Mouse (Mus musculus) kidney, adult 18-20 months (tissue): Measurements from ENCODE around the gene Hs1bp3.

Experiments
- DNase-seq: peaks from one replicate; pipeline ENCODE4 v3.0.0; 2021

Gene Hs1bp3

DNA sequence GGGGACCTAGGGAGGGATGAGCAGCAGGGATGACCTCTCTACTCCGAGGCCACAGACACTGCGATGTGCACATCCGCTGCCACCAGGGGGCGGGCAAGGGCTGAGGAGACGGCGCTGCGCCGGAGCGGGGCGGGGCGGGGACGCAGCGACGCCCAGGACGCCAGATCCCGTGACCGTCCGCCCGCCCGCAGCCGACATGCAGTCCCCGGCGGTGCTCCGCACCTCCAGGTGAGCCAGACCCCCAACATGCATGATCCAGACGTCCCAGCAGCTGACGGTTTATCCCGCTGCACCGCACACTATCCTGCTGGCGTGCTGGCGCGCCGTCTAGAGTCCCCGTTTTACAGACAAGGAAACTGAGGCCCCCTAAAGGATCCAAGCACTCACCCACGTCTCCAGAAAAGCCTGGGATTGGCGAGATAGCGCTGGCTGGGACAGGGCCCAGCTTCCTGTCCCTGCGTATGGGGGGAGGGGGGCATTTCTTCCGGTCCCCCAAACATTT, at the start of gene Hs1bp3:
Hs1bp3 (plus strand) TSS at position 163 of the 502 bp plus-strand sequence.
- peak; percentile 88 for DNase-seq

DNA sequence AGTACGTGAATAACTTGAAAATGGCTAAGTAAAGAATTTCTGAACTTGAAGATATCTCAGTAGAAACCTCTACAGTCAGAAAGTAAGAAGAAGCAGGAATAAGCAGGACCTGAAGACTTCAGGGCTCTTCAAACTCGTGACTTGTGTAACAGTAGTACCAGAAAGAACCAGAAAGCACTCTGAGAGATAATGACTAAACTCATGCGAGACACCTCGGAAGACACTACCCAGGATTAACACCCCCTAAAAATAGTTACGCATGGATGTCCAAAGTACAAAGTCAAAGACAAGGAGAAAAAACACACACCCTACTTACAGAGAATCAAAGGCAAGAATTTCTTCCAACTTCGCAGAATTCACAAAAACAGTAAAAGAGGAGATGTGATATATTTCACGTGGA, 46.9 kb upstream of the Hs1bp3 start:
- no peak for DNase-seq

DNA sequence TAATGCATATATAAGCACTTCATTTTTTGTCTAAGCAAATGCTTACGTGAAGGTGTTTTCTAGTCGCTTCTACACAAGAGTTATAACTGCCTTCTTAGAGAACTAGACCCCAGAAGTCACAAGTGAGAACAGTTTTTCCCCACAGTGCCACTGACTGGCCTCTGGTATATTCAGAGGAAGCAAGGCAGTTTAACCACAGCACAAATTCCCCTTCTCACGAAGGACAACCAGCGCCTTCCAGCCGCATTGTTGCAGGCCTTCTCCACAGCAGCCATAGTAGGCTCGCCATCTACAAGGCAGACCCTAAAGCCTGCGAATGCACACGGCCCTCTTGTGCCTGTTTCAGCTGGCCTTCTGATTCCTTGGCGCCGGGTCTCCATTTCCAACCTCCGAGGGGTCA, 43.6 kb upstream of the Hs1bp3 start:
- DNase-seq: no peak

DNA sequence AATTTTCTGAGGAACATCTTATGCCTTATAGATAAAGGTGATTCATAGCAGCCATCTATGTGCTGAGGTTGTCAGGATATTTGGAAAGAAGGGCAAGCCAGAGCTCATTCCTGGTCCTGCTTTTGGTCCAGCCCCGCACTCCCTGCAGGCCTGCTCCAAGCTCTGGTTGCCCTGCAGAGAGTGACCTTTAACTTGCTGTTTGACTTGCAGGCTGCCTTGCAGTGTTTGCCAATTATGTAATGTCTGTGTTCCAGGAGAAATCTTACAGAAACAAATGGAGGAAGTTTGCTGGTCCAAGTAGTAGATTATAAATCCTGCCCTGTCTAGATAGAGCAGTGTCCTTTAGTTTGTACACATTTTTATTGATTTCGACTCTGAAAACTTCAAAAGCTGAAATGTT, 41.8 kb upstream of the Hs1bp3 start:
- no peak for DNase-seq

DNA sequence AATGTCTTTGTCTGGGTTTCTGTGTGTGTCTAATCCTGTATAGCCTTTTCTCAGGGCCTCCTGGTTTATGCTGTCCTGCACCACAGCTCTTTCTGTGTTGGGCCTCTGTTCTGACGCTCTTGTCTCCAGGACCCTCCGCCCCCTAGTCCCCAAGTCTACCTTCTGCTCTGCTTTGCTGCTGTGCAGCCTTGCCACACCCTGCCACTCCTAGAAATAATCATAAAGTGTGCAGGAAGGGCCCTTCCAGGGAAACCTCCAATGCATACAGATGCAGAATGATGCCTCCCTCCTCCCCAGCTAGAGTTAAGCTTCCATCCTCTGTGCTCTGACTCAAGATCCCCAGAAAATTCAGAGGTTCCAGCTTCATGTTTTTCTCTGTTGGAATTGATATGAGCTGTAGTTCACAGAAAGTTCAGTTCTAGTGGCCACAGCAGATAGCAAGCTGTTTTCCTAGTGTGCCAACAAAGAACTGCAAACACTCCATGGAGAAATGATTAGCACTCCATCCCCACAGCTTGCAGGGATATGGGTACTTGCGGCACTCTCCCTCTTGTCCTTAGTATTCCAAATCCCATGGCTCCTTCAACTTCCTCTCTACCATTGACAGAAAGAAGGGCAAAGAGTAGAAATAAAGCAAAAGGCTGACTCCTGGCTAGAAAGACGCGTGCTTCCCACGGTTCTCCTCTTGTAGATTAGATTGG, 39.6 kb upstream of the Hs1bp3 start:
- DNase-seq: no peak

DNA sequence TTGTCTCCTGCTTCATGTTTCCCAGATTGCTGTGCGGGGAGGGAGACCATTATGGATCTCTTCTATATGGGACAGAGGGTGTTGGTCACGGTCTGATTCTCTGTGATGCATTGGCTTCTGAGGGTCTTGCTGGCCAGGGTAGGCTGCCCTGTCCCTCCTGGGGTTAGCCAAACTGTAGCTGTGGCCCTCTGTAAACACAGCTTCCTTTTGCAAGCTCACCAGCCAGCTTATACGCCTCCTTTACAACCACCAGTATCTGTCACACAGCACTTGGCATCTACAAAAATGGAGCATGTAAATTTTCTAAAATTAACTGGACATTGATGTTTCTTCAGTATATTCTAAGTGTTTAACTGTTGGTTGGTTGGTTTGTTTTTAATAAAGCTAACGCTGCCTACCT, 37.8 kb upstream of the Hs1bp3 start:
- DNase-seq: no peak

DNA sequence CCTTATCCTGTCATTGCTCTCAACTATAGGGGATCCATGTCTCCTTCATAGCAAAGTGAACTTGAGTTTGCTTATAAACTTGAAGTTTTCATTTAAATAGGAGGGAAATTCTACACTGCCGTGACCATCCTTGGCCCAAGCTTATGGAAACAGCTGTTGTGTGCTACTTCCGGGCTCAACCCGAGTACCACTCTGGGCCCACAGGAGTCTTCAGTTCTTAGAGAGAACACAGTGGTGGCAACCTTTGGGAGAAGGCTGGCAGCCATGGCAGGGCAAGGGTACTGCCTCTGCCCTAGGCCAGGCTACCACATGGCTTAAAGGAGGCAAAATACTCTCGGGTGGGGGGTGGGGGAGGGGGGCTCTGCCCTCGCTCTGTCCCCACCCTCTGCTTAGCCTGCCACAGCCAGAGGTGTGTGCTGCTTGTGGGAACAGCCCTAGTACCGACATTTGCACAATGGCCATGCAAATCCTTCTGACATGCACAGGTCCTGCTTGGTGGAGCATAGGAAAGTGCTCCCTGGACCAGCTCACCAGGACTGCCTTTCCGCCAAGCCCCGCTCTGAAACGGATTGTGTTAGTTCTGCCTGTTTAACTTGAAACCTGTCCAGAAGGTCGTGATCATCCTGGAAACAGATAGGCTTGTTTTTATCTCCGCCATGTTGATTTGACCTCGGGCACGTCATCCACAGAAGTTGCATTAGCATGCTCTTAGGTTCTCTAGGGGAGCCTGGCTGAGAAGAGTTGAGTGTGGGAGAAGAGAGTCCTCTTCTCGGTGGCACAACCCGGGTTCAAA, 31.8 kb upstream of the Hs1bp3 start:
- DNase-seq: no peak

DNA sequence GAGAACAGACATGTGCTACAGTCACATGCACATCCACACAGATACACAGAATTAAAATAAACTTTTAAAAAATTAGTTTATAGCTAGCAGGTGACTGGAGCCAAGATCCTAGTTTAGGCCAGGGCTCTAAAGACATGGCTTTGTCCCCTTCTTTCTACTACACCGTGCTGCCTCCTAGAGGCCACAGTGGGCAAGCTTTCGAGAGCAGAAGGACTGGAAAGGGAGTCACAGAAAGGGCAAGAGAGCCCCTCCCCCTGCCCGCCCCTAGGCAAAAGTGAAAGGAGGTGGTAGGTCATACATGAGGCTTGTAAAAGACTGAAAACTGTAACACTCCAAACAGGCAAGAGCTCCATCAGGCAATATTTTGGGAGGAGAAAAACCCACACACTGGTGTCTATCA, 25.3 kb upstream of the Hs1bp3 start:
- DNase-seq: no peak

DNA sequence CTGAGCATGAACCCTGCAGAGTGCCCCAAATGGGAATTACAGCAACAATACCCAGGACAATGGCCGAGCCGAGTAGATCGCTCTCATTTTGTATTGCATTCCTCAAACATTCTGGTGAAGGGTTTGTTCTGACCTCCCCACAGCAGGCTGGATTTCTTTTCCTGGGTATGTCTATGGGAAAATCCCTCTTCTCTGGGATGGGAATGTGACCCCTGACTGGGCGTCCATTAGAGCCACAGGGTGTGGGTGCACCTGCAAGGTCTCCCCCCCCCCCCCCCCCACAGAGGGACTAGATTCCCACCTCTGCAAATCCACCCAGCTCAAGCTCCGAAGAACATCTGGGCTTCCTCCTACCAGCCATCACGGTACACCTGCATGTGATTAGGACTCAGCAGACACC, 24.1 kb upstream of the Hs1bp3 start:
- no peak for DNase-seq

DNA sequence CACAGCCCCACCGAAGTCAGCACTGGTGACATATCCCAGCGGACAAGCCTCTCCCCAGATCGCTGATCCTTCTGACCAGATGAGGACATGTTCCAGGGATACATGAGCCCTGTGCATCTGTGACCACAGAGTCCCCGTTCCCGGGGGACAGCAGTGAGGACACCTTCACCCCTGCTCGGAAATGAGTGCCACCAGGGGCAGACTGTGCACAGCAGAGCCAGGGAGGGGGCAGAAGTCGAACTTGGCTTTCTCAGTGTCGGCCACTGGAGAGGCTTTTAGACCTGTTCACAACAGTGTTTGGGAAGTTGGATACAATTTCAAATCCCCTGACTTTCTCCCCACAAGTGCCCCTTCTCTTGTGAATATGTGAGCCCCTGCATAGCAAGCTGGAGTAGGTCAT, 23.7 kb upstream of the Hs1bp3 start:
- DNase-seq: no peak

DNA sequence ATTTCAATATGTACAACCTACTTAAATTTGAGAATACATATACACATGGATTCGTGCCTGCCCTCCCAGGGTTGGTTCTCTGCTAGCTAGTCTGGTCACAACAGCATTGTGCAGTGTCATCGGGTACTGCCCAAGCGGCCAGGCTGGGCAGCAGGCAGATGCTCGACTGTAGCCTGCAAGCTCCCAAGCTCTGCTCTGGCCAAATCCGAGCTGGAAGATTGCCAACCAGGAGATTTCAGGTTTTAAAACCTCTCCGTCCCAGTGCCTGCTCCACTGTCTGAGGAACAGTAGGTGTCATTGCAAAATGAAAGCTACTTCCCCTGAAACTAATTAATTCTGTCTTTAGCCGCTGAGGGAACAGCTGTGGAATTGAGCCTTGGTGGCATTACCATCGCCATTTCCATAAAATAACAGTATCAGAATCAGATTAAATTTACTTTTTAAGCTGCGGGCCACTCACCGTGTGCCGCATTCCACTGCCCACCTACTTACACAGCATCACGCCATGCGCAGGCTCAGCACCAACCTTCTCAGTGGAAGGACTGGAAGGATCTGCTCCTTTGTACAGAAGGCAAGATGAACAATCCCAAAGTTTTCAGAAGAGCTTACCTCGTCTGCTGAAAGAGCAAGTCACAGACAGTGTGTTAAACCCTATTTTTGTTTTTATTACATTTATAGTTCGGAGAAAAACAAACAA, 21.9 kb upstream of the Hs1bp3 start:
- no peak for DNase-seq

DNA sequence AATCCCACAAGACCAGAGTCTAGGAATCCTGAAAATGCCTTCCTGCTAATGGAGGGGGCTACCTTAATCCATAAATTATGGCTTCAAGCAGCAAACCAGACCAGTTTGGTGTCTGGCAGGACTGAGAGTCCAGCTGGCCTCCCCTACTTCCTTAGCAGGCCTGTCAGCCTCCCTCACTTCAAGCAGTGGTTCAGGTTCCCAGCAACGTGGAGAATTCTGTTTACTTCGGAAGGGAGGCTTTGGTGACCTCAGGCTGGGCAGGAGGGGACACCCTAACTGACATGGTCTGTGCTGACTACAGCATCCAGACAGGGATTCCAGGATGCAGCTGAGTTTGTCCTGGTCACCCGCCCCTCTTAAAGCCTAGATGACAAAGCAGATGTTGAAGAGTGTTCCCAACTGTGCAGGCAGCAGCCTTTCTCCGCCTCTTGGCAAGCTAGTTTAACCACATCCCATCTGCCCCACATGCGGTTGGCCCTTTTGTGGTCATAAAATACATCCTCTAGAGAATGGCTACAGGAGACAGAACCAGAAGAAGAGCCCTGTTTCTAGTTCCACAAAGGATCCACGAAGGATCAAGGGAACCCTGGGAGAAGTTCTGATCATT, 17.8 kb upstream of the Hs1bp3 start:
- no peak for DNase-seq

DNA sequence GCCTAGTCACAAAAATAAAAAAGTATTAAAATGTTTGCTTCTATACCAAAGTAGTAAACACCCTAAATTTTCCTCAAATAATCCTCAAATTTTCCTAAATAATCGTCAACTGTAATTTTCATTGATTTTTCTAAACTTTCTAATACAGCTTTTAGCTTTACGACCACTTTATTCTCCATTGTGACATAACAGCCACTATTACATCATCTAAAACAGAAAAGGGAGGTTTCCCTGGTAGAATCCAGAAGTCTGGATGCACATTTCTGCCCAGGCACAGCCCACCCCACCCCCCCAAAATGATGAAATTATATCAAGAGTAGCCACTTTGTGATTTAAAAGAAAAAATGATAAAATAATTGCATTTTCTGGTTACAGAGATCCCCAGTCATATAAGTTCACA, 17.1 kb upstream of the Hs1bp3 start:
- DNase-seq: no peak

DNA sequence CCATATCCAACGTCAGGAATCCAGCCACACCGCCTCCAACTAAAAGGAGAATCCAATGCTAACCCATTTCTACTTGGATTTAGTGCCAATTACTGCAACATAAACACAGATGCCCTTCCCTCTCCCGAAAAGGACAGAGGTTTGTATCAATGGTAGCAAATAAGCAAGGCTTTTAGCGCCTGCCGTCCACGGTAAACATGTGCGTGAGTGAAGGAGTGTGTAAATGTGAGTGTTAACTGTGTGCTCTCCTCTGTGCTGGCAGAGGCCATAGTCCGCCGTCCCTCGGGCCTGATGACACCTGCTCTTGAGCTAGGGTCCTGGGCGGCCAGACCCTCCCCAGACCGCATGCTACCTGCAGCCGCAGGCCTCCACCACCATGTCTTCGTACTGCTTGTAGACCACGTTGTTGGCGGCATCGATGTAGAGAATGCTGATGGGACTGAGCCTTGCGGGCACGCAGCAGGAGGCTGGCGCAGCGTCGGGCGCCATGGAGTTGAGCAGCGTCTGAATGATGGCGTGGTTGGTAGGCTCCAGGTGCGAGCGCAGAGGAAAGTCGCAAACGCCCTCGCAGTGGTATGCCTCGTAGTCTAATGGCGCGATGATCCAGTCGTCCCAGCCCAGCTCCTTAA, 15.5 kb upstream of the Hs1bp3 start:
- no peak for DNase-seq

DNA sequence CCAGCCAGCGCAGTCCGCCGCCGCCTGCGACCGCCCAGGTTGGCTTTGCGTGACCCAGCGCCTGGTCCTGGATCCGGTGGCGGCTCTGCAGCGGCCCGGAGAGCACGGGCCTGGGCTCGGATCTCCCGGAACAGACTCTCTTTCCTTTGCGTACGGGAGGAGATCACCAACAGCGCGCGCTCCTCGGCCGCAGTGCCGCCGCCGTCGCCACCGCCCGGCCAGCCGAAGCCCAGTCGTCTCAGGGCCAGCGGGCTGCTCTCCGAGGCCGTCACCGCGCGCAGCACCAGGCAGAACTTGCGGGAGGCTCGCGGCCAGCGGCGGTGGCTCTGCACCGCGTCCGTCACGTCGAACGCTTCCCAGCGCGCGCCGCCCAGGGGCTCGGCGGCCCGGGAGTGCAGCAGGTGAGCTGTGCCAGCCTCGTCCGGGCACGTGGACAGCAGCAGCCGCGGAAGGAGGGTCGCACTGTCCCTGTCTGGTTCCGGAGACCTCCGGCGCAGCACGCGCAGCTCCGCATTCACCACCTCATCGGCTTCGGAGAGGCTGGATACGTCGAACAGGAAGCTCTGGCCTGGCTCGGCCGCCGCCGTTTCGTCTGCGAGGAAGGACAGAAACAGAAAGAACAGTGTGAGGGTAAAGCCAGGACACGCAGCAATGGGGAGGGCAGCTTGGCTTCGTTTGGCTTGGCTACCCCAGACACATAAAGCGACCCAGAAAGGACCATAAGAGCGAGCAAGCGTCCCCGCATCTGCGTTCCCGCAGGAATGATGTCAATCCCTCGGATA, 14.7 kb upstream of the Hs1bp3 start:
- DNase-seq: no peak

DNA sequence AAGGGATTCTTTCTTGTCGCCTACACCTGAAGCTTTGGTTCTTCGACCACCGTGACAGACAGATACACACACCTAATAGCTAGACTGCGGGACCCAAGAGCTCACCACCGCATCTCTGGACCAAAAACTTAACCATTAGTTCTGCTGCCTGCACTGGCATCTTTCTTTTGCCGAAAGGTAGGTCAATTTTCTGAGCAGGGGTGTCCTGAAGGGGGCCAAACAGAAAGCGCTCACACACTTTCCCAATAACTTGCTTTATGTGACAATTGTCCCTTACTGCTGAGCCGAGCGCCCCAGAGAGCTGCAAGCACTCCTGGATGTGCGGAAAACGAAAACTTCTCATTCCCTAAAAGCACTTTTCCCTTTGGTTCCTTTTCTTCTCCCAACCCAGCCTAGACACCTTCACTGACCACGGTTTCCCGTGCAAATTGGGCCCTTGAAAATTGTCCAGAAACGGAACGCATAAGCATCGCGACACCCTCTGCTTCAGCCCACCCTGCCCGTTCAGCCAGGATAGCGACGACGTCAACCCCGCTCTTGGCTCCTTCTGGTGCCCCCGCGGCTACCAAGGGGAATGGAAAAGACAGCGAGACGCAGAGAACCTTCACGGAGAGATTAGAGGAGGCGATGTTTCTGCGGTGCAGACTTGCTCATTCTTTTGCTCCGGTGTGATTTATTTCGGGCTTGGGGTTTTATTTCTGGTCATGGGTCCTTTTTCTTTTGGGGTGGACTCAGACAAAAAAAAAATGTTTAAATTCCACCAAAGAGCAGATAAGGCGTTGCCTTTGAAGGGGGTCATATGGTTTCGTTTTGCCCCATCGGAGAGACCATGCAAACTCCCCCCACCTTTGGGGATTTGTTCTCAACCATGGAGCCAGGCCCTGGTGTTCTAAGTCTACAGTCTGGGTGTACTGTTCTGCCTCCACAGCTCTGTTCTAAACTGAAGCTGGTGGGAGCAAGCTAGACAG, 13.8 kb upstream of the Hs1bp3 start:
- DNase-seq: no peak

DNA sequence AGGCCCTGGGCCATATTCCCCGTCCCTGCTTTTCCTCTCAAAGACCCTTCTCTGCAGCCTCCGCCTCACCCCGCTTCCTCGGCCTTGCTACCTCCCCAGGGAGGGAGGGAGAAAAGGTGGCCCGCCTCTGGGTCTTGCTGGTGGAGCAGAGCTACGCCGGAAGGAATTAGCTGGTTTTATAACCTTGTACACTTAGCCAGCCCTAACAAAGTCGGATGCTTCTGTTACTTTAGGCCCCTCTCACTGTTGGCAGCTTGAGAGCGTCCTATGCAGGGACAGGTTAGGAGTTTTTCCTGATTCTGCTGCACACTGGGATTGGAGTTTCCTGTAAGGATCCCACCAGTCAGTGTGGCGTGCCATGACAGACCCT, 13.1 kb upstream of the Hs1bp3 start:
- no peak for DNase-seq

DNA sequence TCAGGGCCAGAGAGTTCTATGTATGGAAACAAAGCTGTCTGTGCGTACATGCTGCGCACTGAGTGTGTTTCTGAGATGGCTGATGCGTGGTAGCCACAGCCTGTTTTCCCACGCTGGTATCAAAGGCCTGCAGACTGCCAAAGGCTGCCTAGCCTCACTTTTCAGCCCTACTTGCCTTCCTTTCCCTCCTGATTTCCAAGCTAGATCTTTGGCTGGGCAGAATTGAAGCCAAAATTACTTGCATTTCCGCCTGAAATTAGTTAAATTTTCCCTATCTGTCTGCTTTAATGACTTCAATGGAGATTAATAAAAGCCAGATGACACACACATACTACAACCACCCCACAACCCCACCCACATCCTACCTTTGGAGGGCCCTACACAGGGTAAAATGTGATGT, 12.7 kb upstream of the Hs1bp3 start:
- DNase-seq: no peak

DNA sequence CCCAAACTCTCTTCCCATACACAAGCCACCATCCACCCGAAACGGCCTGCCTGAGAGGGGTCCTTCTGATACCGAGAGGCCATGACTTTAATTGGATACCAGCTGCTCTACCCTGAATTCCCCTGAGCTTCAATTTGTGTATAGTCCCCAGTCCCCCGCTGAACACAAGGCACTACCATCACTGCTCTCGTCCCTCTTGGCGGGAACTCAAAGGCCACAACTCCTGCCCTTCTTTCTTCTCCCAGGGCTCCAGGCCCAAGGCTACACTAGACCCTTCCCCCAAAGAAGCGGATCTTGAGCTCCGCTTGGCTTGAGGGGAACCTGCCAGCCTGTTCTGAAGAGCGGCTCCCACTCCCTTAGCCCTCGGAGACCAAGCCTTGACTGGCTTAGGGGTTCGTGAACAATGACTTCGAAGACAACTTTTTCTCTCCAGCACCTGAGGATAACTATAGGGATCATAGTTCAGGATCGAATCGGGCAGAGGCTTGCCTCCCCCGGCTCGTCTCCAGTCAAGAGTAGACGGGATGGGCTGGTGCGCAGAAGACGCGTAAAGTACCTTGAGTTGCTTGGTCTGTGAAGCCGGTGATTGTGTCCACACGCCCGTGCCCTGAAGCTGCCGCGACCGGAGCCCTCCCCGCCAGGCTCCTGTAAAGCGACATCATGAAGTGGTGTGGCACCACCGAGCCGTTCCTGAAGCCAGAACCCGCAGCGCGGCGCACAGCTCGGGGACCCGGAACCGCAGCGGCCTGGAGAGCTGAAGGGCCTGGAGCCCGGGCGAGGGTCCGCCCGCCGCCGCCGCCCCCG, 12.0 kb upstream of the Hs1bp3 start:
- DNase-seq: no peak

DNA sequence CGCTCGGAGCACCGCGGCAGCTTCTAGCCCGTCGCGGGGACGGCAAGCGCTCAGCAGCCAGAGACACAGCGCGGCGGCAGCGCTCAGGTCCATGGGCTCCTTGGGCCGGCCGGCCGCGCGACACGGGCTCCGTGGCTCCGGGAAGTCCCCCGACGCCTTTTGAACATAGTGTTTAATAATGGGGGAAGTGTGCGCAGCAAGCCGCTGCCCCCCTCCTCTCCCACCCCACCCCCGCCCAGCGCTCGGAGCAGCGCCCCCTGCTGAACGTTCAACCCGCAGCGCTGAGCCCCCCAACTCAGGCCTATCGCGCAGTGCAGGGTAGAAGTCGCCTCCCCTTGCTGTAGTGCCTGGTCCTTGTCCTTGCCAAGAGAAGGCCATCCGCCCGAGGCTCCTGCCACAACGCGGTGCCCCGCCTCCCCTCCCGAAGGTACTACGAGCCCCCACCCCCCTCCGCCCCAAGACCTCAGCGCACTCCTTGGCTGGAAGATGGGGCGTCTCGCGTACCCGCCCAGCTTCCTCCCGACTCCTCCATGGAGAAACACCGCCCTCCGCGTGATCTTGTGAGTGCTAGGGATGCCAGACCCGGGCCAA, 11.3 kb upstream of the Hs1bp3 start, which contains the start of gene Gdf7:
Gdf7 (minus strand) TSS at position 114 of the 591 bp plus-strand sequence.
- DNase-seq: no peak
